Mouse (Mus musculus): ENCODE results near the gene Actn2.
A peak's percentile ranks its signal among the peaks of the same experiment; 100 is the strongest.

The Actn2 gene

GRCm38 (mm10) chr13:12314173-12314572, 26.4 kb downstream of the Actn2 start:
- DNase-seq: no peak

GRCm38 (mm10) chr13:12311930-12312492, 28.5 kb downstream of the Actn2 start:
- no peak for DNase-seq

- DNase-seq: no peak
Measured at GRCm38 (mm10) chr13:12311371-12311770, 29.2 kb downstream of the Actn2 start.

GRCm38 (mm10) chr13:12309446-12309845, 31.1 kb downstream of the Actn2 start:
- DNase-seq: no peak

GRCm38 (mm10) chr13:12308878-12309277, 31.7 kb downstream of the Actn2 start:
- no peak for DNase-seq

GRCm38 (mm10) chr13:12308473-12308872, 32.1 kb downstream of the Actn2 start:
- no peak for DNase-seq

GRCm38 (mm10) chr13:12307286-12307685, 33.3 kb downstream of the Actn2 start:
- DNase-seq: no peak

GRCm38 (mm10) chr13:12305540-12305939, 35.0 kb downstream of the Actn2 start:
- DNase-seq: no peak

GRCm38 (mm10) chr13:12304991-12305390, 35.6 kb downstream of the Actn2 start:
- no peak for DNase-seq

GRCm38 (mm10) chr13:12297777-12298176, 42.8 kb downstream of the Actn2 start:
- no peak for DNase-seq

GRCm38 (mm10) chr13:12296701-12297100, 43.9 kb downstream of the Actn2 start:
- peak; percentile 38 for DNase-seq

GRCm38 (mm10) chr13:12293810-12294209, 46.8 kb downstream of the Actn2 start:
- DNase-seq: no peak

- no peak for DNase-seq
Measured at GRCm38 (mm10) chr13:12290700-12291099, 49.9 kb downstream of the Actn2 start.

- DNase-seq: no peak
Measured at GRCm38 (mm10) chr13:12284528-12284927, 56.0 kb downstream of the Actn2 start.

- DNase-seq: no peak
Measured at GRCm38 (mm10) chr13:12283826-12284225, 56.7 kb downstream of the Actn2 start.

- DNase-seq: no peak
Measured at GRCm38 (mm10) chr13:12274721-12275120, 65.8 kb downstream of the Actn2 start.

GRCm38 (mm10) chr13:12274220-12274619, 66.3 kb downstream of the Actn2 start:
- DNase-seq: no peak

GRCm38 (mm10) chr13:12272953-12273352, 67.6 kb downstream of the Actn2 start:
- no peak for DNase-seq

- DNase-seq: no peak
Measured at GRCm38 (mm10) chr13:12267971-12268370, 72.6 kb downstream of the Actn2 start.

- DNase-seq: no peak
Measured at GRCm38 (mm10) chr13:12267097-12267496, 73.5 kb downstream of the Actn2 start.

- DNase-seq: no peak
Measured at GRCm38 (mm10) chr13:12263996-12264395, 76.6 kb downstream of the Actn2 start.

- DNase-seq: no peak
Measured at GRCm38 (mm10) chr13:12261505-12261904, 79.1 kb downstream of the Actn2 start.

- DNase-seq: peak; percentile 96
Measured at GRCm38 (mm10) chr13:12257391-12258380, 82.9 kb downstream of the Actn2 start, which contains the start of gene Mtr. TSS of gene Mtr (minus strand) at chr13:12258113.

GRCm38 (mm10) chr13:12256871-12257390, 83.6 kb downstream of the Actn2 start:
- DNase-seq: no peak

All from right cerebral cortex, postnatal 14 days (tissue).